Mouse (Mus musculus) heart, embryonic 14.5 days (tissue): Measurements from ENCODE around the gene Cdon. TPM values are rescaled to one million over a fixed set of nuclear protein-coding genes. Genes with fewer than 3 reads are reported as not detected.
"Not testable (repeated sequence)": the region's sequence is repeated elsewhere in the genome, so short reads cannot be mapped to it uniquely, and the experiment has no call there.

ENCODE experiments used
- ATAC-seq: fragments of 200-750 bp; cut with Nextera tagmentation; 2 replicates; pipeline ENCODE4 v1.8.0; 2017; ENCODE audit warnings: low read depth, moderate TSS enrichment; ENCODE audit not compliant: insufficient number of reproducible peaks, insufficient read depth, low FRiP score
- H3K27ac ChIP-seq, 2 experiments: fragments of 200-500 bp in 1 of 2; fragments of 300-500 bp in 1 of 2; sonication (generic) in 1 of 2; replicated peaks in 1 of 2; 2 replicates each; pipeline ENCODE4 v1.5.1; 2012 to 2014; ENCODE audit warnings: low read depth in 2 of 2, low read length in 2 of 2, control low read depth in 1 of 2, mild to moderate bottlenecking in 1 of 2, mixed read lengths in 1 of 2; ENCODE audit not compliant: control insufficient read depth in 1 of 2, insufficient read depth in 1 of 2
- H3K27me3 ChIP-seq: fragments of 300-500 bp; sonication (generic); 2 replicates; pipeline ENCODE4 v1.6.1; 2014; ENCODE audit warnings: mild to moderate bottlenecking, low read length, control low read depth; ENCODE audit not compliant: control insufficient read depth, insufficient read depth
- H3K36me3 ChIP-seq: fragments of 300-500 bp; sonication (generic); 2 replicates; pipeline ENCODE4 v1.6.1; 2014; ENCODE audit warnings: mild to moderate bottlenecking, control low read depth, low read length, mixed read lengths; ENCODE audit not compliant: control insufficient read depth, insufficient read depth
- H3K4me1 ChIP-seq, 2 experiments: fragments of 200-500 bp in 1 of 2; fragments of 300-500 bp in 1 of 2; sonication (generic) in 1 of 2; 2 replicates each; pipeline ENCODE4 v1.6.1; 2012 to 2014; ENCODE audit warnings: low read length in 2 of 2, control low read depth in 1 of 2, mixed read lengths in 1 of 2; ENCODE audit not compliant: control insufficient read depth in 2 of 2, insufficient read depth in 2 of 2
- H3K4me2 ChIP-seq: fragments of 300-500 bp; sonication (generic); 2 replicates; pipeline ENCODE4 v1.6.1; 2014; ENCODE audit warnings: mild to moderate bottlenecking, low read length
- H3K4me3 ChIP-seq, 2 experiments: fragments of 200-500 bp in 1 of 2; fragments of 300-500 bp in 1 of 2; sonication (generic) in 1 of 2; 2 replicates each; pipeline ENCODE4 v1.5.1; 2012 to 2014; ENCODE audit warnings: low read length in 2 of 2, mild to moderate bottlenecking in 2 of 2, control low read depth in 1 of 2, low read depth in 1 of 2, moderate library complexity in 1 of 2; ENCODE audit not compliant: control insufficient read depth in 1 of 2, insufficient read depth in 1 of 2
- H3K9ac ChIP-seq: fragments of 300-500 bp; sonication (generic); 2 replicates; pipeline ENCODE4 v1.6.1; 2014; ENCODE audit warnings: mild to moderate bottlenecking, low read length
- H3K9me3 ChIP-seq: fragments of 300-500 bp; sonication (generic); 2 replicates; pipeline ENCODE4 v1.6.1; 2016; ENCODE audit warnings: low read length, control low read depth; ENCODE audit not compliant: control insufficient read depth
- WGBS: fragments of 180-500 bp; shearing (Covaris S2); extraction: QIAGEN DNeasy Blood & Tissue Kit; methylation state at CpG from one replicate; pipeline ENCODE4 v1.1.7; 2014; 5-methylcytosine and 5-hydroxymethylcytosine counted together
- polyA plus RNA-seq: library from polyadenylated mRNA; unstranded; fragments of >200 nt; fragmentation: Nextera tagmentation; extraction: Ambion mirVana; gene quantifications from 2 replicates; pipeline ENCODE4 v1.2.1, GENCODE M21; 2014

Gene Cdon
- polyA plus RNA-seq, 1 experiment from 2014 or later, result 8.1 TPM

- 50% methylated on average over 4 of the region's 4 CpGs for WGBS
- ATAC-seq, result no peak
- Histone ChIP-seq H3K4me2 (peak overlapping the region; percentile 84), H3K9ac (peak overlapping the region; percentile 54; the same call in 1 of the 2 replicates), H3K27ac (no peak overlapping the region), H3K36me3 (no peaks in the 10 kb centered on the region), H3K4me1 (peaks cover 4 to 32% of the 10 kb centered on the region in 2 experiments), H3K27me3 (no peaks in the 10 kb centered on the region), H3K9me3 (no peaks in the 10 kb centered on the region), H3K4me3 (peak overlapping the region; percentile 3 to 98; a peak in 3 of 4 replicates)
Measured at GRCm38 (mm10) chr9:35423265-35423664, 2.3 kb downstream of the Cdon start.

- Histone ChIP-seq H3K36me3 (no peaks in the 10 kb centered on the region), H3K9ac (peak overlapping the region; percentile 65), H3K4me3 (peak overlapping the region; percentile 21 to 28), H3K27me3 (no peaks in the 10 kb centered on the region), H3K27ac (peak overlapping the region; percentile 19 to 27; a peak in 3 of 4 replicates), H3K4me1 (peaks cover 4 to 32% of the 10 kb centered on the region in 2 experiments), H3K4me2 (peak overlapping the region; percentile 59), H3K9me3 (no peaks in the 10 kb centered on the region)
- ATAC-seq, result no peak
- WGBS, result 15% methylated on average over 8 of the region's 8 CpGs
Measured at GRCm38 (mm10) chr9:35424671-35425070, 3.7 kb downstream of the Cdon start.

- Histone ChIP-seq H3K9me3 (no peaks in the 10 kb centered on the region), H3K27me3 (no peaks in the 10 kb centered on the region), H3K9ac (no peak overlapping the region), H3K36me3 (no peaks in the 10 kb centered on the region), H3K4me3 (no peak overlapping the region), H3K4me2 (no peak overlapping the region), H3K4me1 (peaks cover 10 to 20% of the 10 kb centered on the region in 2 experiments), H3K27ac (peak overlapping the region in 1 of 2 experiments; percentile 22; a peak in 1 of 4 replicates)
- 68% methylated on average over 8 of the region's 8 CpGs for WGBS
- ATAC-seq, result no peak
Measured at GRCm38 (mm10) chr9:35430476-35430875, 9.5 kb downstream of the Cdon start.

- no peak for ATAC-seq
- Histone ChIP-seq H3K4me3 (no peak overlapping the region), H3K9ac (no peak overlapping the region), H3K4me1 (peaks cover 10 to 21% of the 10 kb centered on the region in 2 experiments), H3K27ac (no peak overlapping the region), H3K4me2 (no peak overlapping the region), H3K27me3 (no peaks in the 10 kb centered on the region), H3K9me3 (no peaks in the 10 kb centered on the region), H3K36me3 (no peaks in the 10 kb centered on the region)
- WGBS, result 55% methylated on average over 6 of the region's 6 CpGs
Measured at GRCm38 (mm10) chr9:35431396-35431795, 10.5 kb downstream of the Cdon start.

GRCm38 (mm10) chr9:35432717-35433297 is 11.9 kb downstream of the Cdon start:
- H3K36me3 ChIP-seq, ATAC-seq, H3K4me2 ChIP-seq, H3K27ac ChIP-seq, H3K27me3 ChIP-seq, H3K4me3 ChIP-seq, H3K9ac ChIP-seq, H3K9me3 ChIP-seq: not testable (repeated sequence)
- peaks cover 10 to 20% of the 10 kb centered on the region in 2 experiments for H3K4me1 ChIP-seq
- WGBS, result 45% methylated on average over 3 of the region's 3 CpGs

- no peak overlapping the region for H3K4me3 ChIP-seq
- no peak for ATAC-seq
- H3K9ac ChIP-seq, result no peak overlapping the region
- WGBS, result 75% methylated on average over 3 of the region's 3 CpGs
- H3K4me1 ChIP-seq, result peaks cover 10 to 18% of the 10 kb centered on the region in 2 experiments
- H3K27me3 ChIP-seq, result no peaks in the 10 kb centered on the region
- H3K9me3 ChIP-seq, result no peaks in the 10 kb centered on the region
- no peaks in the 10 kb centered on the region for H3K36me3 ChIP-seq
- H3K27ac ChIP-seq, result no peak overlapping the region
- no peak overlapping the region for H3K4me2 ChIP-seq
Measured at GRCm38 (mm10) chr9:35434340-35434739, 13.4 kb downstream of the Cdon start.

- H3K4me2 ChIP-seq, result peak overlapping the region; percentile 26
- H3K36me3 ChIP-seq, result no peaks in the 10 kb centered on the region
- no peaks in the 10 kb centered on the region for H3K9me3 ChIP-seq
- H3K27me3 ChIP-seq, result no peaks in the 10 kb centered on the region
- peaks cover 6 to 16% of the 10 kb centered on the region in 2 experiments for H3K4me1 ChIP-seq
- 28% methylated on average over 9 of the region's 9 CpGs for WGBS
- 0 out of 4 replicates have a peak overlapping the region, but pooled peaks of 1 of the 2 experiments have one; percentile 5 for H3K27ac ChIP-seq
- no peak for ATAC-seq
- H3K9ac ChIP-seq, result no peak overlapping the region; the same call in 1 of the 2 replicates
- H3K4me3 ChIP-seq, result no peak overlapping the region
Measured at GRCm38 (mm10) chr9:35435565-35435964, 14.6 kb downstream of the Cdon start.
